Comparison of ENCODE assay signal across 22 mouse cellular contexts in the genomic region with DNA sequence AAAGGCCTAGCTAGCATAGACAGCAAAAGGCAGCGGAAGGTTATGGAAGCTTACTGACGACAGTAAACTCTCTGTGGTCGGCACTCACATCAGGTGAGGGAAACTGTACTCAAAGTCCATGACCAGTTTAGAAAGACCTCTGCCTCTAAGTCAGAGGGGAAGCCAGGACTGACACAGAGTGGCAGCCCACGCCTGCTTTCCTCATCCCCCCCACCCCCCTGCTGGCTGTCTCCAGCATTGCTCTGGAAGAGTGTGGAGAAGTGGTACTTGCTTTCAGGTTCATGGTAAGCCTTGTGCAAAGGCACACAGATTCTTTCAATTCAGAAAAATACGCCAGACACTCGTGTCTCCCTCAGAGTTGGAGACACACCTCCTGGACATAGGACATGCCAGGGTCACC.
A peak's percentile ranks its signal among the peaks of the same experiment; 100 is the strongest.
DNase-seq lines count a peak whose midpoint lies in the region; ATAC-seq and TF ChIP-seq lines count a peak whose summit lies in the region.
"Had no signal": no experiment of that assay in that cellular context is flagged by ENCODE, and none has a peak within 500 bp of the region (broad histone marks: within the 10 kb centered on the region; RNA-seq: fewer than 3 reads in every experiment).

No protein-coding gene starts in this region.

- WGBS in hindbrain, postnatal 0 days: 60% methylated on average over 6 of the region's 6 CpGs
- 64% methylated on average over 6 of the region's 6 CpGs for WGBS in hindbrain, embryonic 13.5 days
- 74% methylated on average over 6 of the region's 6 CpGs for WGBS in liver, embryonic 16.5 days (ENCODE audit: insufficient replicate concordance)
- 79% methylated on average over 6 of the region's 6 CpGs for WGBS in liver, embryonic 12.5 days (ENCODE audit: insufficient replicate concordance)

- no peak overlapping the region for H3K4me3 ChIP-seq in hindbrain, postnatal 0 days (ENCODE audit: low read length)
- no peak overlapping the region for H3K4me3 ChIP-seq in hindbrain, embryonic 13.5 days
- H3K4me3 ChIP-seq in liver, embryonic 16.5 days (ENCODE audit: low read depth, low read length): no peak overlapping the region
- H3K4me3 ChIP-seq in liver, embryonic 12.5 days: no peak overlapping the region
- no peak overlapping the region for H3K4me3 ChIP-seq in E14TG2a.4 (replicated peaks; ENCODE audit: low read length)
- H3K4me3 ChIP-seq: embryonic facial prominence, embryonic 10.5 days; erythroblast, embryonic 14.5 days; gastrocnemius, adult 2 months; limb, embryonic 10.5 days had no signal

- no peak for ATAC-seq in hindbrain, postnatal 0 days
- ATAC-seq in hindbrain, embryonic 13.5 days (ENCODE audit: low FRiP score): no peak
- 0 out of 2 replicates have a peak, but pooled peaks have one; percentile 13 for ATAC-seq in liver, embryonic 16.5 days (ENCODE audit: low read depth)
- ATAC-seq in liver, embryonic 12.5 days: no peak
- peak; percentile 42; the same call in 1 of the 2 replicates for ATAC-seq in common myeloid progenitor, adult 5-6 weeks (replicated peaks; ENCODE audit: low read depth, poor library complexity, severe bottlenecking)
- ATAC-seq: forebrain, embryonic 14.5 days had no signal

- H3K27me3 ChIP-seq in hindbrain, postnatal 0 days (ENCODE audit: insufficient read depth, low read length): no peaks in the 10 kb centered on the region
- no peaks in the 10 kb centered on the region for H3K27me3 ChIP-seq in hindbrain, embryonic 13.5 days
- no peaks in the 10 kb centered on the region for H3K27me3 ChIP-seq in liver, embryonic 16.5 days (ENCODE audit: control insufficient read depth, insufficient read depth, low read depth, low read length)
- H3K27me3 ChIP-seq in liver, embryonic 12.5 days (replicated peaks): no peaks in the 10 kb centered on the region
- no peaks in the 10 kb centered on the region for H3K27me3 ChIP-seq in E14TG2a.4 (ENCODE audit: insufficient read depth, low read length)

- H3K27ac ChIP-seq in hindbrain, postnatal 0 days: no peak overlapping the region
- H3K27ac ChIP-seq in hindbrain, embryonic 13.5 days: no peak overlapping the region
- no peak overlapping the region for H3K27ac ChIP-seq in liver, embryonic 16.5 days (ENCODE audit: low read length)
- no peak overlapping the region for H3K27ac ChIP-seq in liver, embryonic 12.5 days
- H3K27ac ChIP-seq: embryonic facial prominence, embryonic 10.5 days; gastrocnemius, adult 2 months; limb, embryonic 10.5 days had no signal

- H3K9ac ChIP-seq in hindbrain, postnatal 0 days (replicated peaks; ENCODE audit: low read length): no peak overlapping the region
- no peak overlapping the region for H3K9ac ChIP-seq in hindbrain, embryonic 13.5 days
- H3K9ac ChIP-seq in liver, embryonic 16.5 days (ENCODE audit: low read depth, low read length): no peak overlapping the region
- H3K9ac ChIP-seq in liver, embryonic 12.5 days: no peak overlapping the region

- H3K4me1 ChIP-seq in hindbrain, postnatal 0 days (ENCODE audit: insufficient read depth, low read length): no peaks in the 10 kb centered on the region
- H3K4me1 ChIP-seq in hindbrain, embryonic 13.5 days (replicated peaks): peaks cover 19% of the 10 kb centered on the region
- H3K4me1 ChIP-seq in liver, embryonic 16.5 days (ENCODE audit: control insufficient read depth, low read depth, low read length): peaks cover 4% of the 10 kb centered on the region; the same call in 1 of the 2 replicates
- peaks cover 11% of the 10 kb centered on the region; the same call in 1 of the 2 replicates for H3K4me1 ChIP-seq in liver, embryonic 12.5 days
- peaks cover 29% of the 10 kb centered on the region for H3K4me1 ChIP-seq in E14TG2a.4 (replicated peaks; ENCODE audit: low read depth, low read length)
- H3K4me1 ChIP-seq: limb, embryonic 10.5 days had no signal

- TF ChIP-seq CTCF in hindbrain, postnatal 0 days (IDR thresholded peaks at IDR 0.05; ENCODE audit: low read depth): peak; percentile 55
- TF ChIP-seq CTCF in E14TG2a.4 (conservative IDR thresholded peaks at IDR 0.05; ENCODE audit: low read length): peak; percentile 65

- DNase-seq in hindbrain, postnatal 0 days (ENCODE audit: low spot score): no peak
- DNase-seq in gastrocnemius, adult 18-20 months (ENCODE audit: low spot score): no peak
- no peak for DNase-seq in spleen, postnatal 36 days (ENCODE audit: low spot score in 2 of 2)
- DNase-seq: adrenal gland, adult 8-10 months; cerebellum, adult 11 months; cerebellum, postnatal 36 days; gastrocnemius, adult 2 months; heart, adult 18-20 months; heart, postnatal 4 days; lung, adult 2 months; midbrain, embryonic 14.5 days; right cerebral cortex, adult 18-20 months; thymus, postnatal 36 days had no signal

- H3K9me3 ChIP-seq in hindbrain, postnatal 0 days (ENCODE audit: low read length): no peaks in the 10 kb centered on the region
- no peaks in the 10 kb centered on the region for H3K9me3 ChIP-seq in hindbrain, embryonic 13.5 days
- no peaks in the 10 kb centered on the region for H3K9me3 ChIP-seq in liver, embryonic 16.5 days (replicated peaks; ENCODE audit: control insufficient read depth, low read length)
- H3K9me3 ChIP-seq in liver, embryonic 12.5 days (replicated peaks): no peaks in the 10 kb centered on the region
- no peaks in the 10 kb centered on the region for H3K9me3 ChIP-seq in E14TG2a.4 (ENCODE audit: low read length)
- H3K9me3 ChIP-seq: embryonic facial prominence, embryonic 10.5 days; limb, embryonic 10.5 days had no signal

- H3K4me2 ChIP-seq in hindbrain, postnatal 0 days (ENCODE audit: low read depth, low read length): no peak overlapping the region
- no peak overlapping the region for H3K4me2 ChIP-seq in hindbrain, embryonic 13.5 days
- H3K4me2 ChIP-seq in liver, embryonic 16.5 days (ENCODE audit: low read depth, low read length): no peak overlapping the region
- H3K4me2 ChIP-seq in liver, embryonic 12.5 days: no peak overlapping the region

- no peaks in the 10 kb centered on the region; the same call in 1 of the 2 replicates for H3K36me3 ChIP-seq in hindbrain, postnatal 0 days (ENCODE audit: insufficient read depth, low read length)
- 0 out of 2 replicates have a peak, but pooled peaks cover 3% of the 10 kb centered on the region for H3K36me3 ChIP-seq in hindbrain, embryonic 13.5 days
- H3K36me3 ChIP-seq in liver, embryonic 16.5 days (ENCODE audit: control insufficient read depth, insufficient read depth): no peaks in the 10 kb centered on the region
- peaks cover 56% of the 10 kb centered on the region for H3K36me3 ChIP-seq in liver, embryonic 12.5 days
- H3K36me3 ChIP-seq in E14TG2a.4 (ENCODE audit: insufficient read depth, low read length): peaks cover 86% of the 10 kb centered on the region

Comparison
In these comparisons a context has a peak if more than half of its experiments do, and no peak if none do; other contexts are left out.
1. ATAC-seq: peak in liver, embryonic 16.5 days (single experiment) and common myeloid progenitor, adult 5-6 weeks (single experiment); none in hindbrain, postnatal 0 days (single experiment), hindbrain, embryonic 13.5 days (single experiment) and liver, embryonic 12.5 days (single experiment).